Mouse (Mus musculus): ENCODE results near the gene Trp53bp1. TPM values are rescaled to one million over a fixed set of nuclear protein-coding genes. Genes with fewer than 3 reads are reported as not detected.

Gene Trp53bp1
- polyA plus RNA-seq, 1 experiment from 2014 or later = 179 TPM

GRCm38 (mm10) chr2:121170481-121170971 lies 100.7 kb downstream of the Trp53bp1 start, which contains the start of gene Tubgcp4:
Gene Tubgcp4 (plus strand): TSS chr2:121170654.
- no peaks in the 10 kb centered on the region for H3K9me3 ChIP-seq
- peaks cover 30% of the 10 kb centered on the region for H3K36me3 ChIP-seq
- under 1% methylated on average over 38 of the region's 38 CpGs for WGBS
- peaks cover 37% of the 10 kb centered on the region for H3K4me1 ChIP-seq (replicated peaks)
- H3K4me2 ChIP-seq = peak within 1 kb of the TSS; percentile 89
- H3K27me3 ChIP-seq = no peaks in the 10 kb centered on the region
- H3K9ac ChIP-seq = peak within 1 kb of the TSS; percentile 90
- peak within 1 kb of the TSS; percentile 68 for H3K4me3 ChIP-seq
- peak; percentile 72 for ATAC-seq (ENCODE audit: low FRiP score)
- H3K27ac ChIP-seq = peak within 1 kb of the TSS; percentile 92

GRCm38 (mm10) chr2:121169902-121170301 lies 101.3 kb downstream of the Trp53bp1 start:
- peak overlapping the region; percentile 90 for H3K9ac ChIP-seq
- no peaks in the 10 kb centered on the region for H3K9me3 ChIP-seq
- H3K4me2 ChIP-seq = peak overlapping the region; percentile 89
- H3K4me1 ChIP-seq (replicated peaks) = peaks cover 37% of the 10 kb centered on the region
- WGBS = 9% methylated on average over 9 of the region's 9 CpGs
- no peaks in the 10 kb centered on the region for H3K27me3 ChIP-seq
- ATAC-seq (ENCODE audit: low FRiP score) = no peak
- H3K4me3 ChIP-seq = peak overlapping the region; percentile 68
- H3K27ac ChIP-seq = 0 out of 2 replicates have a peak overlapping the region, but pooled peaks have one; percentile 92
- peaks cover 26% of the 10 kb centered on the region for H3K36me3 ChIP-seq

GRCm38 (mm10) chr2:121169173-121169572 lies 102.0 kb downstream of the Trp53bp1 start:
- 65% methylated on average over 4 of the region's 4 CpGs for WGBS
- H3K27ac ChIP-seq = no peak overlapping the region
- ATAC-seq (ENCODE audit: low FRiP score) = no peak
- H3K4me2 ChIP-seq = peak overlapping the region; percentile 89
- H3K9me3 ChIP-seq = no peaks in the 10 kb centered on the region
- peak overlapping the region; percentile 68 for H3K4me3 ChIP-seq
- peak overlapping the region; percentile 90 for H3K9ac ChIP-seq
- H3K27me3 ChIP-seq = no peaks in the 10 kb centered on the region
- peaks cover 37% of the 10 kb centered on the region for H3K4me1 ChIP-seq (replicated peaks)
- peaks cover 25% of the 10 kb centered on the region for H3K36me3 ChIP-seq

GRCm38 (mm10) chr2:121153100-121153499 lies 118.1 kb downstream of the Trp53bp1 start:
- H3K36me3 ChIP-seq = peaks cover 68% of the 10 kb centered on the region
- H3K4me1 ChIP-seq (replicated peaks) = no peaks in the 10 kb centered on the region
- no peak overlapping the region for H3K4me2 ChIP-seq
- no peak overlapping the region for H3K9ac ChIP-seq
- WGBS = 85% methylated on average over 3 of the region's 3 CpGs
- ATAC-seq (ENCODE audit: low FRiP score) = no peak
- H3K9me3 ChIP-seq = no peaks in the 10 kb centered on the region
- H3K27me3 ChIP-seq = no peaks in the 10 kb centered on the region
- no peak overlapping the region for H3K27ac ChIP-seq
- H3K4me3 ChIP-seq = no peak overlapping the region

- WGBS = 88% methylated on average over 5 of the region's 5 CpGs
- H3K4me2 ChIP-seq = no peak overlapping the region
- peaks cover 73% of the 10 kb centered on the region for H3K36me3 ChIP-seq
- no peaks in the 10 kb centered on the region for H3K27me3 ChIP-seq
- no peak for ATAC-seq (ENCODE audit: low FRiP score)
- no peak overlapping the region for H3K27ac ChIP-seq
- no peak overlapping the region for H3K4me3 ChIP-seq
- H3K4me1 ChIP-seq (replicated peaks) = no peaks in the 10 kb centered on the region
- no peaks in the 10 kb centered on the region for H3K9me3 ChIP-seq
- no peak overlapping the region for H3K9ac ChIP-seq
Observed at GRCm38 (mm10) chr2:121149679-121150078, 121.5 kb downstream of the Trp53bp1 start.

Other genes starting within 250 kb of the Trp53bp1 start
- gene Epb42, start 234.3 kb downstream of the Trp53bp1 start, polyA plus RNA-seq (2015; fragmentation: Nextera tagmentation; extraction: Ambion mirVana) = 0.47 and 0.48 TPM in 2 replicates
- 0.09 TPM in 1 of 2 replicates, not detected in the other for gene Tgm5, start 185.6 kb downstream of the Trp53bp1 start, polyA plus RNA-seq (2015; fragmentation: Nextera tagmentation; extraction: Ambion mirVana)
- gene Tgm7, start 161.6 kb downstream of the Trp53bp1 start, polyA plus RNA-seq (2015; fragmentation: Nextera tagmentation; extraction: Ambion mirVana) = not detected in 2 replicates
- gene Adal, start 131.0 kb downstream of the Trp53bp1 start, polyA plus RNA-seq (2015; fragmentation: Nextera tagmentation; extraction: Ambion mirVana) = 32.0 and 33.0 TPM in 2 replicates
- gene Lcmt2, start 130.8 kb downstream of the Trp53bp1 start, polyA plus RNA-seq (2015; fragmentation: Nextera tagmentation; extraction: Ambion mirVana) = 23.9 and 24.5 TPM in 2 replicates
- 55.4 and 56.3 TPM in 2 replicates for gene Tubgcp4, start 100.8 kb downstream of the Trp53bp1 start, polyA plus RNA-seq (2015; fragmentation: Nextera tagmentation; extraction: Ambion mirVana)
- 8.3 and 9.9 TPM in 2 replicates for gene Zscan29, start 100.3 kb downstream of the Trp53bp1 start, polyA plus RNA-seq (2015; fragmentation: Nextera tagmentation; extraction: Ambion mirVana)
- 16.1 and 20.0 TPM in 2 replicates for gene Map1a, start 18.2 kb upstream of the Trp53bp1 start, polyA plus RNA-seq (2015; fragmentation: Nextera tagmentation; extraction: Ambion mirVana)
- gene Ppip5k1, start 84.0 kb upstream of the Trp53bp1 start, polyA plus RNA-seq (2015; fragmentation: Nextera tagmentation; extraction: Ambion mirVana) = 18.6 and 19.3 TPM in 2 replicates
- 49.1 and 50.5 TPM in 2 replicates for gene Ckmt1, start 86.3 kb upstream of the Trp53bp1 start, polyA plus RNA-seq (2015; fragmentation: Nextera tagmentation; extraction: Ambion mirVana)
- not detected in 2 replicates for gene Strc, start 115.8 kb upstream of the Trp53bp1 start, polyA plus RNA-seq (2015; fragmentation: Nextera tagmentation; extraction: Ambion mirVana)
- 386 and 398 TPM in 2 replicates for gene Pdia3, start 142.4 kb upstream of the Trp53bp1 start, polyA plus RNA-seq (2015; fragmentation: Nextera tagmentation; extraction: Ambion mirVana)
- gene Catsper2, start 142.4 kb upstream of the Trp53bp1 start, polyA plus RNA-seq (2015; fragmentation: Nextera tagmentation; extraction: Ambion mirVana) = 5.7 and 6.8 TPM in 2 replicates
- 2.5 and 2.8 TPM in 2 replicates for gene Ell3, start 172.9 kb upstream of the Trp53bp1 start, polyA plus RNA-seq (2015; fragmentation: Nextera tagmentation; extraction: Ambion mirVana)
- 391 and 404 TPM in 2 replicates for gene Serf2, start 177.8 kb upstream of the Trp53bp1 start, polyA plus RNA-seq (2015; fragmentation: Nextera tagmentation; extraction: Ambion mirVana)
- gene Hypk, start 181.9 kb upstream of the Trp53bp1 start, polyA plus RNA-seq (2015; fragmentation: Nextera tagmentation; extraction: Ambion mirVana) = 111 and 119 TPM in 2 replicates
- gene Serinc4, start 185.4 kb upstream of the Trp53bp1 start, polyA plus RNA-seq (2015; fragmentation: Nextera tagmentation; extraction: Ambion mirVana) = 1.3 TPM in 2 replicates
- gene Mfap1b, start 202.7 kb upstream of the Trp53bp1 start, polyA plus RNA-seq (2015; fragmentation: Nextera tagmentation; extraction: Ambion mirVana) = 79.2 and 79.7 TPM in 2 replicates
- gene Mfap1a, start 235.3 kb upstream of the Trp53bp1 start, polyA plus RNA-seq (2015; fragmentation: Nextera tagmentation; extraction: Ambion mirVana) = 34.8 and 36.4 TPM in 2 replicates
- gene Wdr76, start 235.3 kb upstream of the Trp53bp1 start, polyA plus RNA-seq (2015; fragmentation: Nextera tagmentation; extraction: Ambion mirVana) = 5.1 and 5.8 TPM in 2 replicates